Mouse (Mus musculus): ENCODE results near the gene Gm3448. TPM values are rescaled to one million over a fixed set of nuclear protein-coding genes. Genes with fewer than 3 reads are reported as not detected.
A peak's percentile ranks its signal among the peaks of the same experiment; 100 is the strongest.
"Not testable (repeated sequence)": the region's sequence is repeated elsewhere in the genome, so short reads cannot be mapped to it uniquely, and the experiment has no call there.

Gene Gm3448
- total and polyA plus RNA-seq, 2 experiments from 2014 or later = 1.9 to 6.2 TPM

DNA sequence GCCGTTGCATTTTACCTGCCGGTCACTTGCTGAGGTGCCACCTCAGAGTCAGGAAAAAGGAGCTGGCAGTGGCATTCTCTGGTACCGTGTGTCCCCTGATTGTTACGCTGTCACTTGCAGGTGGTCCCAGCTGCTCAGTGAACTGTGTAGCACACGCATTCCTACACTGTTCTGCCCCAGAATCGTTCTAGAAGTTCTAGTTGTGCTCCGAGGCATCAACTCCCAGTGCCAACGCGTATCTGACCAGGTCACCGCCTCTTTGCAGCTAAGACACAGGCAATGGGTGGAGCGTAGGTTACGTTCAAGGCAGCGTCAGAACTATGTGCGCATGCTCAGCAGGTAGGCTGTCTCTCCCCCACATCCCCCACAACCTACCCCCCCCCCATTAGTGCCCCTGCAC lies 18.3 kb upstream of the Gm3448 start:
- TF ChIP-seq CTCF (IDR thresholded peaks at IDR 0.05; ENCODE audit: low read depth) = no peak
- Histone ChIP-seq H3K9me3 (ENCODE audit: low read length) (no peaks in the 10 kb centered on the region), H3K9ac (no peak overlapping the region), H3K36me3 (ENCODE audit: insufficient read depth) (peaks cover 59% of the 10 kb centered on the region), H3K4me1 (ENCODE audit: insufficient read depth) (no peaks in the 10 kb centered on the region), H3K27me3 (ENCODE audit: insufficient read depth, low read length) (no peaks in the 10 kb centered on the region), H3K27ac (ENCODE audit: low read depth, low read length) (no peak overlapping the region), H3K4me2 (ENCODE audit: low read depth) (no peak overlapping the region), H3K4me3 (ENCODE audit: low read depth, low read length) (no peak overlapping the region)
- DNase-seq = no peak
- WGBS = 92% methylated on average over 14 of the region's 14 CpGs
- ATAC-seq = no peak

DNA sequence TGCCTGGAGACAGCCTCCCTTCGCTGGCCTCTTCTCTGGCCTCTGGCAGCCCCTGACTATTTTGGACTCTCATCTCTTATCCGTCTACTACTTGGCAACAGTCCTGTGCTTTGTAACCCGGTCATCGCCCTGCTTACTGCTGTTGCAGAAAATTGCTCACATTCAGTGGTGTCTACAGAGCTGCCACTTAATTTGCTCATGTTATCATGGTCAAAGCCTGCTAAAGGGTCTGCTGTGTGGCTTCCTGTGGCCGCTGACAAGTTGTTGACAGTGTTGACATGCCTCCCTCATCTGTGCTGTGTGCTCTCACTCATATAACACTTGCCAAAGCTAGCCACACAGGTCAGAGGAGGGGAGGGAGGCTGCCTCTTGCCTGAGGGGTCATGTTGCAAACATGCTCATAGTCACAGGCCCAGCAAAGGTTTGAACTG lies 16.8 kb upstream of the Gm3448 start:
- ATAC-seq = no peak
- peaks cover 58% of the 10 kb centered on the region for H3K36me3 ChIP-seq (ENCODE audit: insufficient read depth)
- 90% methylated on average over 5 of the region's 5 CpGs for WGBS

DNA sequence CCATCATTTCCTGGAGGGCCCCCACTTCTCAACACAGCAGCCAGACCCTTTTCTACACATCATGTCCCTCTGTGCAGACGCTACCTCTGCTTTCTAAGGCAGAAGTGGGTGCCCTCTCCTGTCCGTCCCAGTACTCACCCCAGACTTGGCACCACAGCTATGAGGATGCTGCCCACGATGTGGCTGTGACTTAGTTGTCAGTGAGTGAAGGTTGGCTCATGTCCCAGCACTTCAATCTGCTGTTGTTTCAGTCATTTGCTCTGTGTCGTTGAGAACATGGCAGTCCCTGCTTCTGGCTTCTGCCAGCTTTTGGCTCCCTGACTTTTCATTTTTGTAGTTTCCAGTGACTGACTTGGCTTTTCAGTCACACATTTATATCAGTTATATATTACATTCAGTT lies 14.6 kb upstream of the Gm3448 start:
- Histone ChIP-seq H3K4me1 (ENCODE audit: insufficient read depth) (no peaks in the 10 kb centered on the region), H3K36me3 (ENCODE audit: insufficient read depth) (peaks cover 36% of the 10 kb centered on the region), H3K27me3 (ENCODE audit: insufficient read depth, low read length) (no peaks in the 10 kb centered on the region), H3K9me3 (ENCODE audit: low read length) (no peaks in the 10 kb centered on the region), H3K9ac (no peak overlapping the region), H3K4me2 (ENCODE audit: low read depth) (no peak overlapping the region), H3K4me3 (ENCODE audit: low read depth, low read length) (no peak overlapping the region), H3K27ac (ENCODE audit: low read depth, low read length) (no peak overlapping the region)
- 56% methylated on average over 4 of the region's 4 CpGs for WGBS
- no peak for TF ChIP-seq CTCF (IDR thresholded peaks at IDR 0.05; ENCODE audit: low read depth)
- peak; percentile 72 for ATAC-seq
- DNase-seq = peak; percentile 62

More for the DNA sequence above, 16.8 kb upstream of the Gm3448 start:
- no peak overlapping the region for H3K9ac ChIP-seq
- no peak overlapping the region for H3K4me2 ChIP-seq (ENCODE audit: low read depth)
- H3K27me3 ChIP-seq (ENCODE audit: insufficient read depth, low read length) = no peaks in the 10 kb centered on the region
- no peak for DNase-seq
- H3K4me1 ChIP-seq (ENCODE audit: insufficient read depth) = no peaks in the 10 kb centered on the region
- no peak overlapping the region for H3K27ac ChIP-seq (ENCODE audit: low read depth, low read length)
- TF ChIP-seq CTCF (IDR thresholded peaks at IDR 0.05; ENCODE audit: low read depth) = no peak
- H3K9me3 ChIP-seq (ENCODE audit: low read length) = no peaks in the 10 kb centered on the region
- H3K4me3 ChIP-seq (ENCODE audit: low read depth, low read length) = no peak overlapping the region

DNA sequence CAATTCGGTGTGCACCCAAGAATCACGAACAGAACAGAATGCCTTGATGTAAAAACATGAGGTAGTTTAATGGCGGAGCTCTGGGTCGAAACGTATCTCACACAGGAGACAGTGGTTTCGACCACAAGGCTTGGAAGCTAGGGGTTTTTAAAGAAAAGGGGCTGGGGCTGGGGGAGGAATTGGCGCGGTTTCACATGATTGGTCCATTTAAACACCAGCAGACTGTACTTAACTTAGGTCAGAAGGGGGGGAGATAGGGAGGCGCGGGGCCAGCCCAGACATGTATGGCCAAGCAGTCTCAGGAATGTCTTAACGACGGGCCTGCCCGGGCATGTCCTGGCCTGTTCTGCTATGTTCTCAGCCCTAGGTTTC lies 12.5 kb upstream of the Gm3448 start:
- H3K4me2 ChIP-seq (ENCODE audit: low read depth); ATAC-seq; H3K4me1 ChIP-seq (ENCODE audit: insufficient read depth); H3K9ac ChIP-seq; H3K4me3 ChIP-seq (ENCODE audit: low read depth, low read length); H3K9me3 ChIP-seq (ENCODE audit: low read length); H3K27ac ChIP-seq (ENCODE audit: low read depth, low read length); H3K27me3 ChIP-seq (ENCODE audit: insufficient read depth, low read length); DNase-seq: not testable (repeated sequence)
- WGBS = 89% methylated on average over 12 of the region's 13 CpGs
- peaks cover 19% of the 10 kb centered on the region for H3K36me3 ChIP-seq (ENCODE audit: insufficient read depth)

DNA sequence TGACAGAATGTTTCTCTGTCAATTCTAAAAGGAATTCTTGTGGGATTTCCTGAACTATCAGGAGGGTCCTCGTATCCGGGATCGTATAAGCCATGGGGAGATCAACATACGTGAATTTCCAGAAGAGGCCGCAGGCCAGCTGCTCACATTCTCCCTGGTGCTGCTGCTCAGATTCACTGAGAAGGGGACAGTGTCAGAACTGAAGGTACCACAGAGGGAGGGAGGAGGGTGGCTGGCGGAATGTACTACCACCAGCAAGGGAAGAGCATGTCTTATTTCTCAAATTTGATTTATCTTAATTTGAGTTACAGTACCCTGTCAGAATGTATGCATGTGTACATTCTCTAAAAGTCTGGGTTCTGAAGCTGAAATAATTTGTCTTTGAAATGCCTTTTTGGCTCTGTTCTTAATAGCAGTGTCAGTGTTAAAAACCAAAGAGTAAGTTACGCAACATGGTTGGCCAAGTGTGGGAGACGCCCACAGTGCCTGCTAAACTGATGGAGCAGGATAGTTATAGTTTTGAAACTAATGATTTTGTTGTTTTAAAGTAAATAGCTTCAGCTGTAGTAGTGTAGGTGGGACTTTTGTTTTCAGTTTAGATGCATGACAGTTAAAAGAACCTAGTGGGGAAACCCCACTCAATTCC lies 12.0 kb upstream of the Gm3448 start:
- not testable (repeated sequence) for DNase-seq
- H3K36me3 ChIP-seq (ENCODE audit: insufficient read depth) = peaks cover 14% of the 10 kb centered on the region

DNA sequence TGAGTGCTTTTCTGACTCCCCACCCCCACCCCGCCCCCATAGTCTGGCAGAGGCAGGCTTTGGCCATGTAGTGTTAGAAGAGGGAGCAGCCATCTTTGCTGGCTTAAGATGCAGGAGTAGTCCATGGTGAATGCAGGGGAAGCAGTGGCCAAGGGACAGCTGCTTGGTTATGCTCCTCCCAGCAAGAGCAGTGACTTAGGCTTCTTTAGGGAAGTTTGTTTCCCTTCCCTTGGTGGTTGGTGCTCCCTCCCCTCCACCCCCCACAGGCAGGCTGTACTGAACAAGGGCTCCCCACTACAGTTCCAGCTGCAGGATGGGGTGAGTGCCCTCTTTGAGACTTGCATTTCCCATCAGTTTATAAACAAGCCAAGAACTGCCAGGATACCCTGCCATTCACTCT lies 11.4 kb upstream of the Gm3448 start:
- 75% methylated on average over 1 of the region's 1 CpGs for WGBS
- not testable (repeated sequence) for H3K9me3 ChIP-seq (ENCODE audit: low read length); H3K9ac ChIP-seq; H3K27ac ChIP-seq (ENCODE audit: low read depth, low read length); H3K4me1 ChIP-seq (ENCODE audit: insufficient read depth); H3K4me3 ChIP-seq (ENCODE audit: low read depth, low read length); H3K27me3 ChIP-seq (ENCODE audit: insufficient read depth, low read length); H3K4me2 ChIP-seq (ENCODE audit: low read depth); ATAC-seq; H3K36me3 ChIP-seq (ENCODE audit: insufficient read depth); DNase-seq

More for the DNA sequence above, 12.0 kb upstream of the Gm3448 start:
- not testable (repeated sequence) for H3K4me2 ChIP-seq (ENCODE audit: low read depth); H3K27ac ChIP-seq (ENCODE audit: low read depth, low read length); ATAC-seq; H3K27me3 ChIP-seq (ENCODE audit: insufficient read depth, low read length); H3K4me1 ChIP-seq (ENCODE audit: insufficient read depth); H3K9ac ChIP-seq; H3K4me3 ChIP-seq (ENCODE audit: low read depth, low read length); H3K9me3 ChIP-seq (ENCODE audit: low read length)
- WGBS = 92% methylated on average over 5 of the region's 8 CpGs

DNA sequence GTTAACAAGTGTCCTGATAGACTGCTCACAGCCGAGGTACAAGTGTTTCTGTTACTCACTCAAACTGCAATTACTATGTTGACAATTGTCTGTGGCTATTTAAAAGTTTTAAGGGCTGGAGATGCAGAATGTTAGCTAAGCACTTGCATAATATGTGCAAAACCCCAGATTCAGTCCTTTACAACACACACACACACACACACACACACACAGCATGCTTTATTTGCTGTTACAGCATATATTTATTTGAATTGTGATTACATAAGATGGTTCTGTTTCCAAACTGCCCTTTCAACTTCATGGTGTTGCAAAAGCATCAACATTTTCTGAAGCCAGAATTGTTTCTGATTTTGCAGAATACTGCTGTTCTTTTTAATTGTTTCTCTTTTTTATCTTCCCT lies 9.0 kb upstream of the Gm3448 start:
- ATAC-seq; H3K36me3 ChIP-seq (ENCODE audit: insufficient read depth); H3K9ac ChIP-seq; H3K9me3 ChIP-seq (ENCODE audit: low read length); H3K27ac ChIP-seq (ENCODE audit: low read depth, low read length); DNase-seq; H3K27me3 ChIP-seq (ENCODE audit: insufficient read depth, low read length); H3K4me3 ChIP-seq (ENCODE audit: low read depth, low read length); H3K4me2 ChIP-seq (ENCODE audit: low read depth); H3K4me1 ChIP-seq (ENCODE audit: insufficient read depth): not testable (repeated sequence)
- WGBS = no CpG with 5 or more reads among the region's 1 CpGs

DNA sequence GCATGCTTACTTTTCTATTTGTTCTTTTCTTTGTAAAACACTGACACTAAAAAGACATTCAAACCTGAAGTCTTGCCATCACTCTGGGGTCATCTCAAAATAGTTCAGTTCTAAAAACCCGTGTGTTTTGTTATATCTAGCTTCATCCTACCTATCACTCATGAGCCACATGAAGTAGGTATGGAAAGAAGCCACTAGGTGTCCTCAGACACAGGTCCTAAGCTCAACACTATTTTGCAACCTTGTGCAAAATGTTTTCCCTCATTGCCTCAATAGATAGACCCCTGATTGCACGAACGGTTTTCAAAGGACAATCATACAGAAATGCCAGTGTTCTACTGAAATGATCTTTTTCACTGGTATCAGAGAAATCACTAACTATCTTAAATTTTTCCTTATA lies 882 bp downstream of the Gm3448 start:
- H3K27ac ChIP-seq (ENCODE audit: low read depth, low read length); H3K4me3 ChIP-seq (ENCODE audit: low read depth, low read length); H3K9ac ChIP-seq; H3K27me3 ChIP-seq (ENCODE audit: insufficient read depth, low read length); H3K36me3 ChIP-seq (ENCODE audit: insufficient read depth); H3K4me2 ChIP-seq (ENCODE audit: low read depth); ATAC-seq; DNase-seq; H3K4me1 ChIP-seq (ENCODE audit: insufficient read depth); H3K9me3 ChIP-seq (ENCODE audit: low read length): not testable (repeated sequence)
- WGBS = no CpG with 5 or more reads among the region's 3 CpGs

DNA sequence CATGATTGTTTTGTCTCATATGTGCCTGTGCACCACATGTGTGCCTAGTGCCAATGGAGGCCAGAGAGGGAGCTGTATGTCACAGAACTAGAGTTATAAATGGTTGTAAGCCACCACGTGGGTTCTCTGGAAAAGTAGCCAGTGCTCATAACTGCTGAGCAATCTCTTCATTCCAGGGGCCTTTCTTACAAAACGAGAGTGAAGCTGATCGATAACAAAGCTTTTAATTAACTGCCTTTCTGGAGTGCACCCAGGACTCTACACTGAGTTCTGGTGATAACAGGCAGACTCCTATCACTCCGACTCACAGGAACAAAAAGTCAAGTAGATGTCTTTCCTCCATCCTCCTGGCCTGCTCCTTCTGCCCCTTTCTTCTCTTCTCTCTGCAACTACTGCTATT lies 9.9 kb downstream of the Gm3448 start:
- H3K27me3 ChIP-seq (ENCODE audit: insufficient read depth, low read length); H3K27ac ChIP-seq (ENCODE audit: low read depth, low read length); H3K36me3 ChIP-seq (ENCODE audit: insufficient read depth); H3K4me1 ChIP-seq (ENCODE audit: insufficient read depth); ATAC-seq; H3K4me3 ChIP-seq (ENCODE audit: low read depth, low read length); H3K9me3 ChIP-seq (ENCODE audit: low read length); H3K9ac ChIP-seq; H3K4me2 ChIP-seq (ENCODE audit: low read depth); DNase-seq: not testable (repeated sequence)
- no CpG with 5 or more reads among the region's 4 CpGs for WGBS

DNA sequence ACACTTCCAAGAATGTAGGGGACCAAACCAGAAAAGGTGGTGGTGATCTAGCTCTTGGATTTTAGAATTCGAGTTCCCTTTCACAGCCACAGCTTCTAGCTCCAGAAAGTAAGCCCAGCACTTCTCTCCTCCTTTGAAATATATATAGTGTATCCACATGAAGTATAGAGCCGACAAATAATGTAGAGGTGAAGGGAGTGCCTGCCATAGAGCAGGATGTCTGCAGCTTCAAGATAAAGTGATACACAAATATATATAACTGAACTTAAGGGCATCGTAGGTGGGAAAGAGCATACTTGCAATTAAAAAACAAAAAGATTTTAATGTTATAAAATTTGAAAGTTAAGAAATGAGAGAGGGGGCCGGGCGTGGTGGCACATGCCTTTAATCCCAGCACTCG lies 15.8 kb downstream of the Gm3448 start:
- not testable (repeated sequence) for ATAC-seq; H3K27ac ChIP-seq (ENCODE audit: low read depth, low read length); H3K9ac ChIP-seq; H3K9me3 ChIP-seq (ENCODE audit: low read length); H3K4me3 ChIP-seq (ENCODE audit: low read depth, low read length); H3K4me2 ChIP-seq (ENCODE audit: low read depth); DNase-seq; H3K4me1 ChIP-seq (ENCODE audit: insufficient read depth); H3K27me3 ChIP-seq (ENCODE audit: insufficient read depth, low read length); H3K36me3 ChIP-seq (ENCODE audit: insufficient read depth)
- no CpG with 5 or more reads among the region's 6 CpGs for WGBS

Data from forebrain, postnatal 0 days (tissue).